Mouse (Mus musculus) liver, embryonic 15.5 days (tissue): ENCODE data around the gene Tmem179. TPM values are rescaled to one million over a fixed set of nuclear protein-coding genes. Genes with fewer than 3 reads are reported as not detected.
A peak's percentile ranks its signal among the peaks of the same experiment; 100 is the strongest.

ENCODE experiments used
- ATAC-seq: fragments of 200-750 bp; cut with Nextera tagmentation; 2 replicates; pipeline ENCODE4 v1.8.0; 2017; ENCODE audit warnings: moderate number of reproducible peaks, mild to moderate bottlenecking, moderate library complexity; ENCODE audit not compliant: insufficient read depth
- H3K27ac ChIP-seq: fragments of 300-500 bp; sonication (generic); replicated peaks from 2 replicates; pipeline ENCODE4 v1.5.1; 2015; ENCODE audit warnings: mild to moderate bottlenecking, inconsistent platforms
- H3K27me3 ChIP-seq: fragments of 300-500 bp; sonication (generic); 2 replicates; pipeline ENCODE4 v1.6.1; 2015; ENCODE audit warnings: mild to moderate bottlenecking, inconsistent platforms
- H3K36me3 ChIP-seq: fragments of 300-500 bp; sonication (generic); replicated peaks from 2 replicates; pipeline ENCODE4 v1.6.1; 2015; ENCODE audit warnings: moderate library complexity, mild to moderate bottlenecking, inconsistent platforms
- H3K4me1 ChIP-seq: fragments of 300-500 bp; sonication (generic); replicated peaks from 2 replicates; pipeline ENCODE4 v1.6.1; 2015; ENCODE audit warnings: inconsistent platforms
- H3K4me2 ChIP-seq: fragments of 300-500 bp; sonication (generic); 2 replicates; pipeline ENCODE4 v1.6.1; 2015; ENCODE audit warnings: moderate library complexity, mild to moderate bottlenecking, inconsistent platforms
- H3K4me3 ChIP-seq: fragments of 300-500 bp; sonication (generic); replicated peaks from 2 replicates; pipeline ENCODE4 v1.5.1; 2015; ENCODE audit warnings: mild to moderate bottlenecking, inconsistent platforms
- H3K9ac ChIP-seq: fragments of 300-500 bp; sonication (generic); 2 replicates; pipeline ENCODE4 v1.6.1; 2015; ENCODE audit warnings: moderate library complexity, mild to moderate bottlenecking, inconsistent platforms
- H3K9me3 ChIP-seq: fragments of 300-500 bp; sonication (generic); replicated peaks from 2 replicates; pipeline ENCODE4 v1.6.1; 2016; ENCODE audit warnings: inconsistent platforms
- WGBS: fragments of 180-500 bp; shearing (Covaris S2); methylation state at CpG from one replicate; pipeline ENCODE4 v1.1.7; 2015; ENCODE audit warnings: mixed read lengths; ENCODE audit not compliant: insufficient replicate concordance; 5-methylcytosine and 5-hydroxymethylcytosine counted together
- polyA plus RNA-seq: library from polyadenylated mRNA; unstranded; fragments of >200 nt; fragmentation: Nextera tagmentation; extraction: Ambion mirVana; gene quantifications from 2 replicates; pipeline ENCODE4 v1.2.1, GENCODE M21; 2015

Tmem179 gene
- polyA plus RNA-seq, 1 experiment from 2014 or later, result 0.03 TPM

GRCm38 (mm10) chr12:112537233-112537632 lies 20.7 kb upstream of the Tmem179 start:
- WGBS, result 62% methylated on average over 6 of the region's 6 CpGs
- Histone ChIP-seq H3K4me3 (no peak overlapping the region), H3K27me3 (no peaks in the 10 kb centered on the region), H3K9ac (no peak overlapping the region), H3K4me1 (no peaks in the 10 kb centered on the region), H3K4me2 (no peak overlapping the region), H3K27ac (no peak overlapping the region), H3K9me3 (no peaks in the 10 kb centered on the region), H3K36me3 (no peaks in the 10 kb centered on the region)
- ATAC-seq, result no peak

DNA sequence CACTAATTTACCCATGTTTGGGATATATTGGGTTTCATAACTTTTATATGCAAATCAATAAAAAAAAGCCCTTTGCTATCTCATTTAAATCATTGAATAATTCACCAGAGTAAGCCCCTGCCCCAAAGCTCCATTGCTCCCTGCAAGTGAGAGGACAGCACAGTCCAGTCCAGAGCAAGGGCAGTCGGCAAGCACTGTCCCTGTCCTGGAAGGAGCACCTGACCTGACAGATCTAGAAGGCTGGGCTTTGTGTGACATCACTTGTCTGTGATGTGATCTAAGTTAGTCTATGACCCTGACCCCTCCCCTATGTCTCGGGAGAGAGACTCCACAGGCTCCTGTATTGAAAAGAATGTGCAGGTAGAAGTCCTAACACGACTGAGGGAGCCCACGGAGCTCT lies 17.2 kb upstream of the Tmem179 start:
- Histone ChIP-seq H3K27me3 (no peaks in the 10 kb centered on the region), H3K36me3 (no peaks in the 10 kb centered on the region), H3K9ac (no peak overlapping the region), H3K4me2 (no peak overlapping the region), H3K4me3 (no peak overlapping the region), H3K9me3 (no peaks in the 10 kb centered on the region), H3K4me1 (no peaks in the 10 kb centered on the region), H3K27ac (no peak overlapping the region)
- ATAC-seq, result no peak
- WGBS, result 34% methylated on average over 4 of the region's 4 CpGs

DNA sequence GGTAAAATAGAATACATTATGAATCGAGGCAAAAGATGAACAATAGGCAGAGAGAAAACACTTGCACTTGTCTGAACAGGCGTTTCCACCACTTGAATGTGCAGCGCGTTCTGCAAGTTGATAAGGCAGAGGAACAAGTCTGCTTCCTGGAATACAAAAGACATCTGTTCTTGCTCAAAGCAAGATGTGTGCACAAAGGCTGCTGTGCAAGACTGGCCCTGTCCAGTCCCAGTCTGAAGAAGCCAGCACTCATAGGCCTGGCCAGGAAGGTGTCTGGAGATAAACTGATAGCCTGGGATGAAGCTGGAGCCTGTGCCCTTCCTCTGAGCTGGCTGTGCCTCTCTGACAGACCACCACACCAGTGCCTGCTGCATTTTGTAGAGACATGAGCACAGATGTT lies 1.6 kb upstream of the Tmem179 start:
- no peak overlapping the region for H3K4me2 ChIP-seq
- ATAC-seq, result peak; percentile 52; the same call in 1 of the 2 replicates
- H3K27me3 ChIP-seq, result no peaks in the 10 kb centered on the region; the same call in 1 of the 2 replicates
- no peaks in the 10 kb centered on the region for H3K36me3 ChIP-seq
- H3K9ac ChIP-seq, result no peak overlapping the region
- H3K4me3 ChIP-seq, result no peak overlapping the region
- H3K27ac ChIP-seq, result no peak overlapping the region
- no peaks in the 10 kb centered on the region for H3K9me3 ChIP-seq
- peaks cover 5% of the 10 kb centered on the region; the same call in 1 of the 2 replicates for H3K4me1 ChIP-seq
- WGBS, result 13% methylated on average over 4 of the region's 4 CpGs

- no peaks in the 10 kb centered on the region for H3K9me3 ChIP-seq
- H3K4me2 ChIP-seq, result no peak overlapping the region
- H3K4me1 ChIP-seq, result peaks cover 5% of the 10 kb centered on the region; the same call in 1 of the 2 replicates
- WGBS, result 41% methylated on average over 3 of the region's 3 CpGs
- peaks cover 23% of the 10 kb centered on the region for H3K27me3 ChIP-seq
- no peak overlapping the region for H3K27ac ChIP-seq
- no peak overlapping the region for H3K4me3 ChIP-seq
- no peak overlapping the region for H3K9ac ChIP-seq
- no peak for ATAC-seq
- no peaks in the 10 kb centered on the region for H3K36me3 ChIP-seq
These were observed 1.6 kb downstream of the Tmem179 start for GRCm38 (mm10) chr12:112514897-112515296.

- Histone ChIP-seq H3K9ac (no peak overlapping the region), H3K4me3 (no peak overlapping the region), H3K9me3 (no peaks in the 10 kb centered on the region), H3K27me3 (peaks cover 23% of the 10 kb centered on the region), H3K27ac (no peak overlapping the region), H3K4me2 (no peak overlapping the region; the same call in 1 of the 2 replicates), H3K36me3 (no peaks in the 10 kb centered on the region), H3K4me1 (no peaks in the 10 kb centered on the region)
- ATAC-seq, result no peak
- WGBS, result 3% methylated on average over 62 of the region's 62 CpGs
These were observed 5.7 kb downstream of the Tmem179 start for GRCm38 (mm10) chr12:112510733-112511372.

- 21% methylated on average over 7 of the region's 7 CpGs for WGBS
- H3K4me2 ChIP-seq, result no peak overlapping the region
- no peak for ATAC-seq
- no peaks in the 10 kb centered on the region for H3K4me1 ChIP-seq
- peaks cover 23% of the 10 kb centered on the region for H3K27me3 ChIP-seq
- H3K9me3 ChIP-seq, result no peaks in the 10 kb centered on the region
- H3K27ac ChIP-seq, result no peak overlapping the region
- no peaks in the 10 kb centered on the region for H3K36me3 ChIP-seq
- no peak overlapping the region for H3K4me3 ChIP-seq
- no peak overlapping the region for H3K9ac ChIP-seq
These were observed 6.2 kb downstream of the Tmem179 start for GRCm38 (mm10) chr12:112510365-112510732.

GRCm38 (mm10) chr12:112507984-112508383 lies 8.6 kb downstream of the Tmem179 start:
- 52% methylated on average over 3 of the region's 3 CpGs for WGBS
- H3K4me2 ChIP-seq, result no peak overlapping the region
- no peaks in the 10 kb centered on the region for H3K36me3 ChIP-seq
- no peak for ATAC-seq
- no peak overlapping the region for H3K9ac ChIP-seq
- no peaks in the 10 kb centered on the region for H3K9me3 ChIP-seq
- no peak overlapping the region for H3K27ac ChIP-seq
- no peak overlapping the region for H3K4me3 ChIP-seq
- no peaks in the 10 kb centered on the region; the same call in 1 of the 2 replicates for H3K4me1 ChIP-seq
- H3K27me3 ChIP-seq, result peaks cover 23% of the 10 kb centered on the region

GRCm38 (mm10) chr12:112507264-112507663 lies 9.3 kb downstream of the Tmem179 start:
- Histone ChIP-seq H3K4me3 (no peak overlapping the region), H3K36me3 (no peaks in the 10 kb centered on the region), H3K27ac (no peak overlapping the region), H3K27me3 (peaks cover 23% of the 10 kb centered on the region), H3K9me3 (no peaks in the 10 kb centered on the region), H3K4me1 (no peaks in the 10 kb centered on the region; the same call in 1 of the 2 replicates), H3K9ac (no peak overlapping the region), H3K4me2 (no peak overlapping the region)
- WGBS, result 36% methylated on average over 4 of the region's 4 CpGs
- no peak for ATAC-seq

GRCm38 (mm10) chr12:112506267-112506666 lies 10.3 kb downstream of the Tmem179 start:
- WGBS, result 46% methylated on average over 6 of the region's 6 CpGs
- no peak overlapping the region for H3K4me3 ChIP-seq
- H3K4me1 ChIP-seq, result no peaks in the 10 kb centered on the region; the same call in 1 of the 2 replicates
- H3K27me3 ChIP-seq, result peaks cover 13% of the 10 kb centered on the region
- no peak overlapping the region for H3K27ac ChIP-seq
- no peak for ATAC-seq
- no peak overlapping the region for H3K4me2 ChIP-seq
- no peaks in the 10 kb centered on the region for H3K36me3 ChIP-seq
- H3K9ac ChIP-seq, result no peak overlapping the region
- H3K9me3 ChIP-seq, result no peaks in the 10 kb centered on the region

GRCm38 (mm10) chr12:112503003-112503771 lies 13.4 kb downstream of the Tmem179 start:
- Histone ChIP-seq H3K27me3 (no peaks in the 10 kb centered on the region; the same call in 1 of the 2 replicates), H3K4me2 (no peak overlapping the region), H3K4me3 (no peak overlapping the region), H3K27ac (no peak overlapping the region), H3K36me3 (no peaks in the 10 kb centered on the region), H3K4me1 (no peaks in the 10 kb centered on the region; the same call in 1 of the 2 replicates), H3K9me3 (no peaks in the 10 kb centered on the region), H3K9ac (no peak overlapping the region)
- 0 out of 2 replicates have a peak, but pooled peaks have one; percentile 26 for ATAC-seq
- WGBS, result 8% methylated on average over 19 of the region's 19 CpGs

DNA sequence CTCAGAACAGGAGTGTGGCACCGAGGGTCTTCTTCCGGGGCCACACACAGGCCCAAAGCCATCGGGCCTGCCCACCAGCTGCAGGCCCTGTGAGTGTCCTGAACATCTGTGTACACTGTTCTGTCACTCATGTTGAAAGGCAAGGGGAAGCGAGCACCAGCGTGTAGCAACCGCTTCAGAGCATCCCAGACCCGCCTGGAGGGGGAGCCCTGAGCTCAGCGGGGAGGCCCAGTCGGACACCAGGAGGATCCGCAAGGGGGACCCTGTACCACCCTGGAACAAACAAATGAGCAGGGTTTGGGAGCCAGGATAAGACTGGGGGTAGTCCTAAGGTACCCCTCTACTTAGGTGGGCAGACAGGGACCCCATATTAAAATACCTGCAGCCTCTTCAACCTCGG lies 17.9 kb downstream of the Tmem179 start:
- H3K27me3 ChIP-seq, result no peaks in the 10 kb centered on the region
- no peak overlapping the region for H3K4me3 ChIP-seq
- 27% methylated on average over 11 of the region's 11 CpGs for WGBS
- no peak overlapping the region for H3K9ac ChIP-seq
- no peaks in the 10 kb centered on the region for H3K9me3 ChIP-seq
- no peak overlapping the region for H3K27ac ChIP-seq
- no peak overlapping the region for H3K4me2 ChIP-seq
- H3K36me3 ChIP-seq, result no peaks in the 10 kb centered on the region
- H3K4me1 ChIP-seq, result no peaks in the 10 kb centered on the region; the same call in 1 of the 2 replicates
- ATAC-seq, result no peak
